Mouse (Mus musculus) MEL (cell line): ENCODE results near the gene Vps13d. TPM values are rescaled to one million over a fixed set of nuclear protein-coding genes. Genes with fewer than 3 reads are reported as not detected.

Experiments
- DNase-seq: peaks from one replicate; pipeline ENCODE4 v3.0.0; 2011; ENCODE audit warnings: low read depth, low spot score
- H3K27ac ChIP-seq: 2 replicates; pipeline ENCODE4 v1.5.1; 2012; ENCODE audit warnings: low read depth, mild to moderate bottlenecking, control low read depth, low read length, moderate library complexity; ENCODE audit not compliant: control insufficient read depth
- H3K27me3 ChIP-seq, 2 experiments: fragments of 150-350 bp in 1 of 2; sonication (generic) in 1 of 2; 2 replicates each; pipeline ENCODE4 v1.6.1; 2012; ENCODE audit warnings: low read length in 2 of 2, mild to moderate bottlenecking in 2 of 2, improper control_type of control experiment in 1 of 2, moderate library complexity in 1 of 2; ENCODE audit not compliant: insufficient read depth in 2 of 2, control insufficient read depth in 1 of 2
- H3K36me3 ChIP-seq, 2 experiments: 2 replicates each; pipeline ENCODE4 v1.6.1; 2012 to 2014; ENCODE audit warnings: low read length in 2 of 2, improper control_type of control experiment in 1 of 2, inconsistent platforms in 1 of 2, mild to moderate bottlenecking in 1 of 2; ENCODE audit not compliant: insufficient read depth in 2 of 2, control insufficient read depth in 1 of 2
- H3K4me1 ChIP-seq, 2 experiments: fragments of 150-350 bp in 1 of 2; sonication (generic) in 1 of 2; 2 replicates each; pipeline ENCODE4 v1.6.1; 2012; ENCODE audit warnings: low read length in 2 of 2, improper control_type of control experiment in 1 of 2, mild to moderate bottlenecking in 1 of 2; ENCODE audit not compliant: insufficient read depth in 2 of 2, control insufficient read depth in 1 of 2
- H3K4me3 ChIP-seq, 2 experiments: fragments of 150-350 bp in 1 of 2; sonication (generic) in 1 of 2; 2 replicates each; pipeline ENCODE4 v1.5.1; 2012; ENCODE audit warnings: low read depth in 2 of 2, low read length in 2 of 2, mild to moderate bottlenecking in 2 of 2, moderate library complexity in 2 of 2, control low read depth in 1 of 2, improper control_type of control experiment in 1 of 2; ENCODE audit not compliant: control insufficient read depth in 1 of 2, insufficient read depth in 1 of 2
- H3K79me2 ChIP-seq: 2 replicates; pipeline ENCODE4 v1.6.1; 2012; ENCODE audit warnings: mild to moderate bottlenecking, low read length, moderate library complexity; ENCODE audit not compliant: control insufficient read depth, poor library complexity, insufficient read depth
- H3K9ac ChIP-seq: 2 replicates; pipeline ENCODE4 v1.6.1; 2012; ENCODE audit warnings: low read depth, mild to moderate bottlenecking, control low read depth, low read length, moderate library complexity; ENCODE audit not compliant: control insufficient read depth, poor library complexity, severe bottlenecking
- H3K9me3 ChIP-seq: fragments of 150-350 bp; sonication (generic); replicated peaks from 2 replicates; pipeline ENCODE4 v1.6.1; 2012; ENCODE audit warnings: mild to moderate bottlenecking, low read length, improper control_type of control experiment, moderate library complexity; ENCODE audit not compliant: insufficient read depth
- BHLHE40 ChIP-seq: IDR thresholded peaks from 2 replicates; pipeline ENCODE4 v1.6.1; 2012; ENCODE audit warnings: low read depth, mild to moderate bottlenecking, inconsistent platforms, low read length, improper control_type of control experiment, borderline replicate concordance
- E2F4 ChIP-seq: IDR thresholded peaks from 2 replicates; pipeline ENCODE4 v1.6.1; 2011; ENCODE audit warnings: low read depth, low read length, improper control_type of control experiment, borderline replicate concordance
- EP300 ChIP-seq, 2 experiments: IDR thresholded peaks; 2 replicates each; pipeline ENCODE4 v1.6.1; 2011; ENCODE audit warnings: improper control_type of control experiment in 2 of 2, low read length in 2 of 2, low read depth in 1 of 2, mild to moderate bottlenecking in 1 of 2
- GABPA ChIP-seq: IDR thresholded peaks from 2 replicates; pipeline ENCODE4 v1.6.1; 2012; ENCODE audit warnings: low read depth, mild to moderate bottlenecking, inconsistent platforms, low read length, improper control_type of control experiment, moderate library complexity
- GATA1 ChIP-seq: IDR thresholded peaks from 2 replicates; pipeline ENCODE4 v1.6.1; 2011; ENCODE audit warnings: low read depth, low read length, improper control_type of control experiment
- HCFC1 ChIP-seq: IDR thresholded peaks from 2 replicates; pipeline ENCODE4 v1.6.1; 2012; ENCODE audit warnings: low read depth, mild to moderate bottlenecking, inconsistent platforms, low read length, improper control_type of control experiment, moderate library complexity
- JUND ChIP-seq: IDR thresholded peaks from 2 replicates; pipeline ENCODE4 v1.6.1; 2011; ENCODE audit warnings: low read depth, mild to moderate bottlenecking, improper control_type of control experiment, low read length
- KAT2A ChIP-seq: conservative IDR thresholded peaks from 2 replicates; pipeline ENCODE4 v1.6.1; 2012; ENCODE audit warnings: low read depth, low read length, improper control_type of control experiment, inconsistent platforms
- MAX ChIP-seq: IDR thresholded peaks from 2 replicates; pipeline ENCODE4 v1.6.1; 2011; ENCODE audit warnings: low read length, improper control_type of control experiment
- NELFE ChIP-seq: IDR thresholded peaks from 2 replicates; pipeline ENCODE4 v1.6.1; 2011; ENCODE audit warnings: low read depth, low read length, improper control_type of control experiment
- POLR2A ChIP-seq, 2 experiments: IDR thresholded peaks; 2 replicates each; pipeline ENCODE4 v1.6.1; 2011 to 2012; ENCODE audit warnings: low read length in 2 of 2, mild to moderate bottlenecking in 2 of 2, control low read depth in 1 of 2, improper control_type of control experiment in 1 of 2, low read depth in 1 of 2, moderate library complexity in 1 of 2; ENCODE audit not compliant: control insufficient read depth in 1 of 2, insufficient read depth in 1 of 2, poor library complexity in 1 of 2
- POLR2AphosphoS2 ChIP-seq: IDR thresholded peaks from 2 replicates; pipeline ENCODE4 v1.6.1; 2011; ENCODE audit warnings: low read length, improper control_type of control experiment
- POLR2AphosphoS5 ChIP-seq: IDR thresholded peaks from 2 replicates; pipeline ENCODE4 v1.6.1; 2012; ENCODE audit warnings: low read depth, borderline replicate concordance, mild to moderate bottlenecking, inconsistent platforms, low read length, moderate library complexity, mixed read lengths
- RCOR1 ChIP-seq: IDR thresholded peaks from 2 replicates; pipeline ENCODE4 v1.6.1; 2012; ENCODE audit warnings: low read depth, mild to moderate bottlenecking, inconsistent platforms, low read length, improper control_type of control experiment
- SMC3 ChIP-seq: IDR thresholded peaks from 2 replicates; pipeline ENCODE4 v1.6.1; 2011; ENCODE audit warnings: low read depth, low read length, improper control_type of control experiment
- TAL1 ChIP-seq: IDR thresholded peaks from 2 replicates; pipeline ENCODE4 v1.6.1; 2012; ENCODE audit warnings: mild to moderate bottlenecking, inconsistent platforms, low read length, moderate library complexity, mixed read lengths
- TBP ChIP-seq: IDR thresholded peaks from 2 replicates; pipeline ENCODE4 v1.8.0; 2011; ENCODE audit warnings: low read depth, low read length, improper control_type of control experiment
- TCF12 ChIP-seq: IDR thresholded peaks from 2 replicates; pipeline ENCODE4 v1.6.1; 2014; ENCODE audit warnings: low read depth, mild to moderate bottlenecking, inconsistent platforms, low read length, improper control_type of control experiment, moderate library complexity
- ZC3H11A ChIP-seq: IDR thresholded peaks from 2 replicates; pipeline ENCODE4 v1.6.1; 2012; ENCODE audit warnings: low read depth, mild to moderate bottlenecking, inconsistent platforms, low read length, improper control_type of control experiment
- ZNF384 ChIP-seq: IDR thresholded peaks from 2 replicates; pipeline ENCODE4 v1.6.1; 2012; ENCODE audit warnings: low read depth, mild to moderate bottlenecking, inconsistent platforms, low read length, improper control_type of control experiment
- polyA plus RNA-seq, 2 experiments: library from polyadenylated mRNA; stranded (reverse) in 1 of 2; unstranded in 1 of 2; fragments of >175 nt in 1 of 2; fragments of >200 nt in 1 of 2; gene quantifications; 2 replicates each; pipeline versions ENCODE4 v1.2.1 to v1.2.4; 2012; ENCODE audit warnings: low replicate concordance in 2 of 2, low read depth in 1 of 2; ENCODE audit not compliant: insufficient read length in 2 of 2, insufficient read depth in 1 of 2, missing spikeins in 1 of 2
- total RNA-seq: library from RNA; depleted of rRNA; stranded (reverse); fragments of 300-350 nt; gene quantifications from 2 replicates; pipeline ENCODE4 v1.2.3, GENCODE M21; 2012

Vps13d gene
- total and polyA plus RNA-seq, 3 experiments = 8.9 to 14.5 (median 13.2) TPM

- no peaks in the 10 kb centered on the region for H3K27me3 ChIP-seq
- DNase-seq = peak; percentile 19
- peaks cover 6 to 7% of the 10 kb centered on the region in 2 experiments; a peak in 3 of 4 replicates for H3K4me1 ChIP-seq
- H3K9me3 ChIP-seq = no peaks in the 10 kb centered on the region
- H3K4me3 ChIP-seq = no peak overlapping the region
- no peak for TF ChIP-seq ZNF384
- TF ChIP-seq KAT2A = no peak
- TF ChIP-seq NELFE = no peak
- TF ChIP-seq MAX = no peak
- peak; percentile 61 to 68 for TF ChIP-seq EP300 (IDR thresholded peaks at IDR 0.05; ENCODE audit: low read depth in 1 of 2, low read length in 2 of 2)
- no peak for TF ChIP-seq BHLHE40
- no peak for TF ChIP-seq HCFC1
- no peak for TF ChIP-seq POLR2A (IDR thresholded peaks at IDR 0.05; ENCODE audit: control insufficient read depth in 1 of 2, insufficient read depth in 1 of 2, low read depth in 1 of 2, low read length in 2 of 2, poor library complexity in 1 of 2)
- no peak for TF ChIP-seq TBP
- no peak for TF ChIP-seq JUND
- TF ChIP-seq RCOR1 = no peak
- no peak for TF ChIP-seq SMC3
- peak; percentile 43; the same call in 1 of the 2 replicates for TF ChIP-seq TCF12
- no peak for TF ChIP-seq TAL1
- no peak for TF ChIP-seq POLR2AphosphoS2
- no peak for TF ChIP-seq E2F4
- TF ChIP-seq GATA1 = peak; percentile 61
- no peak for TF ChIP-seq POLR2AphosphoS5
- TF ChIP-seq GABPA = no peak
- no peak overlapping the region for H3K9ac ChIP-seq
- H3K79me2 ChIP-seq = no peaks in the 10 kb centered on the region
- peaks cover 0 to 8% of the 10 kb centered on the region in 2 experiments; a peak in 2 of 4 replicates for H3K36me3 ChIP-seq
- no peak overlapping the region for H3K27ac ChIP-seq
These were observed 238.5 kb downstream of the Vps13d start for GRCm38 (mm10) chr4:144956293-144956692.

- TF ChIP-seq ZC3H11A = no peak
- no peak for TF ChIP-seq TBP
- no peaks in the 10 kb centered on the region for H3K9me3 ChIP-seq
- no peaks in the 10 kb centered on the region for H3K79me2 ChIP-seq
- H3K4me3 ChIP-seq = no peak overlapping the region
- no peak overlapping the region for H3K9ac ChIP-seq
- peak; percentile 36 for DNase-seq
- H3K36me3 ChIP-seq = peaks cover 0 to 8% of the 10 kb centered on the region in 2 experiments; a peak in 2 of 4 replicates
- H3K4me1 ChIP-seq = peaks cover 6 to 7% of the 10 kb centered on the region in 2 experiments; a peak in 3 of 4 replicates
- no peaks in the 10 kb centered on the region for H3K27me3 ChIP-seq
- H3K27ac ChIP-seq = no peak overlapping the region
These were observed 238.9 kb downstream of the Vps13d start for GRCm38 (mm10) chr4:144955863-144956262.
